In genomic region chr5:115732176-115732848, GRCm38 (mm10) we compare ENCODE assay signal across 8 mouse cellular contexts. TPM values are rescaled to one million over a fixed set of nuclear protein-coding genes. Genes with fewer than 3 reads are reported as not detected.
DNase-seq lines count a peak whose midpoint lies in the region; ATAC-seq lines count a peak whose summit lies in the region.

No protein-coding gene starts in this region.

- ATAC-seq in inflammation-experienced regulatory T-cells, adult 6 months: peak; percentile 92
- peak; percentile 93 for ATAC-seq in megakaryocyte progenitor cell, adult 5-6 weeks (replicated peaks; ENCODE audit: poor library complexity)

- peak; percentile 98 for DNase-seq in ZHBTc4 (ENCODE audit: low read depth, low spot score)
- DNase-seq in cerebellum, postnatal 4 days (ENCODE audit: low spot score in 2 of 2): peak; percentile 83 to 95
- peak; percentile 32 for DNase-seq in gastrocnemius, postnatal 10 days
- peak; percentile 93 to 96 for DNase-seq in left cerebral cortex, adult 9 months (ENCODE audit: low spot score in 2 of 2)
- peak; percentile 96 for DNase-seq in right cerebral cortex, postnatal 14 days
- DNase-seq in urinary bladder, postnatal 25 days (ENCODE audit: low spot score): peak; percentile 89

RNA-seq across cellular contexts. Expression of gene Bicdl1, which starts 0.9 kb away (rescaled TPM):
- 1 to 10 TPM; 3.9 to 4.0 TPM for total RNA-seq in gastrocnemius, postnatal 10 days (2021)
- 10 to 100 TPM in 2 of 3 experiments, 1 to 10 TPM in 1; 6.2 to 24.7 (median 20.6) TPM for polyA plus RNA-seq in inflammation-experienced regulatory T-cells, adult 6 months (2017; shearing (Covaris generic))
- 0.39 and 1.7 TPM in 2 replicates for total RNA-seq in megakaryocyte progenitor cell, adult 5-6 weeks (2015)
- total RNA-seq in megakaryocyte progenitor cell, adult 5-6 weeks (2017): 0.84 TPM in 1 of 2 replicates, not detected in the other

Comparison
In these comparisons a context has a peak if more than half of its experiments do, and no peak if none do; other contexts are left out.
1. Peak in every context shown above with its lines: DNase-seq and ATAC-seq.
2. DNase-seq: peak in every context shown above with its lines; median percentile 98 in ZHBTc4; 96 in right cerebral cortex, postnatal 14 days; 94 in left cerebral cortex, adult 9 months; 89 in cerebellum, postnatal 4 days; 89 in urinary bladder, postnatal 25 days; 32 in gastrocnemius, postnatal 10 days.